ENCODE assay signal across 9 mouse cellular contexts in genomic region chr7:141363752-141364125, GRCm38 (mm10). TPM values are rescaled to one million over a fixed set of nuclear protein-coding genes. Genes with fewer than 3 reads are reported as not detected.
DNase-seq lines count a peak whose midpoint lies in the region; ATAC-seq and TF ChIP-seq lines count a peak whose summit lies in the region.
"Had no signal": no experiment of that assay in that cellular context is flagged by ENCODE, and none has a peak within 500 bp of the region (broad histone marks: within the 10 kb centered on the region; RNA-seq: fewer than 3 reads in every experiment).

No protein-coding gene starts in this region.

- TF ChIP-seq EP300 in stomach, postnatal 0 days (optimal IDR thresholded peaks at IDR 0.05): no peak

- H3K9ac ChIP-seq in hindbrain, embryonic 15.5 days: no peak overlapping the region
- H3K9ac ChIP-seq in hindbrain, embryonic 13.5 days: no peak overlapping the region
- no peak overlapping the region for H3K9ac ChIP-seq in midbrain, embryonic 11.5 days (ENCODE audit: low read length)
- H3K9ac ChIP-seq in midbrain, embryonic 16.5 days (ENCODE audit: low read depth, low read length): no peak overlapping the region
- H3K9ac ChIP-seq in liver, embryonic 11.5 days (ENCODE audit: low read depth, low read length): peak overlapping the region; percentile 54
- H3K9ac ChIP-seq in stomach, postnatal 0 days (ENCODE audit: low read length): no peak overlapping the region
- H3K9ac ChIP-seq: forebrain, postnatal 0 days; heart, embryonic 15.5 days had no signal

- H3K27me3 ChIP-seq in hindbrain, embryonic 15.5 days: peaks cover 17% of the 10 kb centered on the region
- peaks cover 43% of the 10 kb centered on the region for H3K27me3 ChIP-seq in hindbrain, embryonic 13.5 days
- H3K27me3 ChIP-seq in midbrain, embryonic 11.5 days (ENCODE audit: control insufficient read depth, insufficient read depth, low read length): peaks cover 5% of the 10 kb centered on the region
- peaks cover 6% of the 10 kb centered on the region; the same call in 1 of the 2 replicates for H3K27me3 ChIP-seq in midbrain, embryonic 16.5 days (ENCODE audit: control insufficient read depth, insufficient read depth, low read depth, low read length)
- H3K27me3 ChIP-seq in liver, embryonic 11.5 days (replicated peaks; ENCODE audit: control insufficient read depth, insufficient read depth, low read length): peaks cover 10% of the 10 kb centered on the region
- H3K27me3 ChIP-seq in stomach, postnatal 0 days (ENCODE audit: control insufficient read depth, insufficient read depth, low read length): no peaks in the 10 kb centered on the region

- H3K27ac ChIP-seq in hindbrain, embryonic 15.5 days (replicated peaks): no peak overlapping the region
- no peak overlapping the region for H3K27ac ChIP-seq in hindbrain, embryonic 13.5 days
- H3K27ac ChIP-seq in midbrain, embryonic 11.5 days (ENCODE audit: low read depth, low read length): no peak overlapping the region
- H3K27ac ChIP-seq in midbrain, embryonic 16.5 days (ENCODE audit: low read length): no peak overlapping the region
- peak overlapping the region; percentile 88 for H3K27ac ChIP-seq in liver, embryonic 11.5 days (ENCODE audit: low read depth, low read length)
- H3K27ac ChIP-seq in stomach, postnatal 0 days (replicated peaks): no peak overlapping the region
- H3K27ac ChIP-seq: heart, embryonic 15.5 days had no signal

- TF ChIP-seq CTCF in stomach, postnatal 0 days (IDR thresholded peaks at IDR 0.05; ENCODE audit: low read depth): no peak

- ATAC-seq in hindbrain, embryonic 15.5 days (ENCODE audit: low FRiP score, low read depth): peak; percentile 45; the same call in 1 of the 2 replicates
- no peak for ATAC-seq in hindbrain, embryonic 13.5 days (ENCODE audit: low FRiP score)
- ATAC-seq in midbrain, embryonic 11.5 days (ENCODE audit: low FRiP score): peak; percentile 7; the same call in 1 of the 2 replicates
- ATAC-seq in midbrain, embryonic 16.5 days: no peak; the same call in 1 of the 2 replicates
- peak; percentile 35 for ATAC-seq in liver, embryonic 11.5 days (replicated peaks; ENCODE audit: low FRiP score)
- peak; percentile 5; the same call in 1 of the 2 replicates for ATAC-seq in stomach, postnatal 0 days (ENCODE audit: low FRiP score, low TSS enrichment)

- H3K4me2 ChIP-seq in hindbrain, embryonic 15.5 days: no peak overlapping the region
- no peak overlapping the region for H3K4me2 ChIP-seq in hindbrain, embryonic 13.5 days
- H3K4me2 ChIP-seq in midbrain, embryonic 11.5 days: no peak overlapping the region
- H3K4me2 ChIP-seq in midbrain, embryonic 16.5 days (ENCODE audit: low read length): no peak overlapping the region
- no peak overlapping the region for H3K4me2 ChIP-seq in liver, embryonic 11.5 days
- no peak overlapping the region for H3K4me2 ChIP-seq in stomach, postnatal 0 days (replicated peaks; ENCODE audit: low read depth)
- H3K4me2 ChIP-seq: heart, embryonic 15.5 days had no signal

- no peak overlapping the region for H3K4me3 ChIP-seq in hindbrain, embryonic 15.5 days
- no peak overlapping the region for H3K4me3 ChIP-seq in hindbrain, embryonic 13.5 days
- no peak overlapping the region for H3K4me3 ChIP-seq in midbrain, embryonic 11.5 days (ENCODE audit: low read depth, low read length)
- no peak overlapping the region for H3K4me3 ChIP-seq in midbrain, embryonic 16.5 days (ENCODE audit: low read depth, low read length)
- no peak overlapping the region for H3K4me3 ChIP-seq in liver, embryonic 11.5 days (ENCODE audit: low read depth, low read length)
- H3K4me3 ChIP-seq in stomach, postnatal 0 days (ENCODE audit: low read depth, low read length): no peak overlapping the region
- H3K4me3 ChIP-seq: heart, embryonic 15.5 days had no signal

- H3K36me3 ChIP-seq in hindbrain, embryonic 15.5 days: no peaks in the 10 kb centered on the region
- no peaks in the 10 kb centered on the region for H3K36me3 ChIP-seq in hindbrain, embryonic 13.5 days
- H3K36me3 ChIP-seq in midbrain, embryonic 11.5 days (ENCODE audit: control insufficient read depth, insufficient read depth, low read length): no peaks in the 10 kb centered on the region
- H3K36me3 ChIP-seq in midbrain, embryonic 16.5 days (ENCODE audit: control insufficient read depth, insufficient read depth, low read length): no peaks in the 10 kb centered on the region
- no peaks in the 10 kb centered on the region for H3K36me3 ChIP-seq in liver, embryonic 11.5 days (ENCODE audit: control insufficient read depth, insufficient read depth, low read length)
- H3K36me3 ChIP-seq in stomach, postnatal 0 days (ENCODE audit: control insufficient read depth, insufficient read depth, low read length): no peaks in the 10 kb centered on the region
- H3K36me3 ChIP-seq: heart, embryonic 15.5 days had no signal

- 71% methylated on average over 2 of the region's 2 CpGs for WGBS in hindbrain, embryonic 15.5 days
- WGBS in hindbrain, embryonic 13.5 days: 67% methylated on average over 2 of the region's 2 CpGs
- 73% methylated on average over 2 of the region's 2 CpGs for WGBS in midbrain, embryonic 11.5 days
- 79% methylated on average over 2 of the region's 2 CpGs for WGBS in midbrain, embryonic 16.5 days
- WGBS in liver, embryonic 11.5 days: 63% methylated on average over 2 of the region's 2 CpGs
- WGBS in stomach, postnatal 0 days: 64% methylated on average over 2 of the region's 2 CpGs

- H3K4me1 ChIP-seq in hindbrain, embryonic 15.5 days (replicated peaks): no peaks in the 10 kb centered on the region
- H3K4me1 ChIP-seq in hindbrain, embryonic 13.5 days (replicated peaks): peaks cover 4% of the 10 kb centered on the region; the same call in 1 of the 2 replicates
- no peaks in the 10 kb centered on the region for H3K4me1 ChIP-seq in midbrain, embryonic 11.5 days (ENCODE audit: control insufficient read depth, insufficient read depth, low read length)
- no peaks in the 10 kb centered on the region for H3K4me1 ChIP-seq in midbrain, embryonic 16.5 days (ENCODE audit: control insufficient read depth, insufficient read depth, low read length)
- peaks cover 13% of the 10 kb centered on the region for H3K4me1 ChIP-seq in liver, embryonic 11.5 days (replicated peaks; ENCODE audit: control insufficient read depth, insufficient read depth, low read length)
- no peaks in the 10 kb centered on the region for H3K4me1 ChIP-seq in stomach, postnatal 0 days (replicated peaks; ENCODE audit: control insufficient read depth, insufficient read depth)

- H3K9me3 ChIP-seq in hindbrain, embryonic 15.5 days: no peaks in the 10 kb centered on the region
- no peaks in the 10 kb centered on the region for H3K9me3 ChIP-seq in hindbrain, embryonic 13.5 days
- H3K9me3 ChIP-seq in midbrain, embryonic 11.5 days (ENCODE audit: control insufficient read depth, low read length): no peaks in the 10 kb centered on the region
- no peaks in the 10 kb centered on the region for H3K9me3 ChIP-seq in midbrain, embryonic 16.5 days (replicated peaks; ENCODE audit: control insufficient read depth, low read length, poor library complexity, severe bottlenecking)
- no peaks in the 10 kb centered on the region for H3K9me3 ChIP-seq in liver, embryonic 11.5 days (ENCODE audit: control insufficient read depth, low read length)
- no peaks in the 10 kb centered on the region for H3K9me3 ChIP-seq in stomach, postnatal 0 days (ENCODE audit: control insufficient read depth, low read length)
- H3K9me3 ChIP-seq: heart, embryonic 15.5 days had no signal

- no peak for DNase-seq in midbrain, embryonic 11.5 days (ENCODE audit: low spot score, missing footprints)
- DNase-seq in liver, embryonic 11.5 days (ENCODE audit: low spot score): no peak
- no peak for DNase-seq in stomach, postnatal 0 days (ENCODE audit: low spot score)
- DNase-seq in testis, postnatal 14 days (ENCODE audit: low spot score): no peak

RNA-seq across cellular contexts. Expression of gene Eps8l2, which starts 25.1 kb away (rescaled TPM):
- polyA plus RNA-seq in hindbrain, embryonic 15.5 days (2015; fragmentation: Nextera tagmentation; extraction: Ambion mirVana): 1.00 and 1.2 TPM in 2 replicates
- polyA plus RNA-seq in hindbrain, embryonic 13.5 days (2015; fragmentation: Nextera tagmentation; extraction: Ambion mirVana): 0.65 and 1.4 TPM in 2 replicates
- polyA plus RNA-seq in midbrain, embryonic 11.5 days (2014; fragmentation: Nextera tagmentation; extraction: Ambion mirVana): 0.97 and 1.3 TPM in 2 replicates
- polyA plus RNA-seq in midbrain, embryonic 16.5 days (2015; fragmentation: Nextera tagmentation; extraction: Ambion mirVana): 0.61 and 1.0 TPM in 2 replicates
- polyA plus RNA-seq in liver, embryonic 11.5 days (2014; fragmentation: Nextera tagmentation; extraction: Ambion mirVana): 5.4 and 7.7 TPM in 2 replicates
- 86.1 and 96.5 TPM in 2 replicates for polyA plus RNA-seq in stomach, postnatal 0 days (2015; fragmentation: Nextera tagmentation; extraction: Ambion mirVana)

RNA-seq across cellular contexts. Expression of gene Taldo1, which starts 28.3 kb away (rescaled TPM):
- 286 and 298 TPM in 2 replicates for polyA plus RNA-seq in hindbrain, embryonic 15.5 days (2015; fragmentation: Nextera tagmentation; extraction: Ambion mirVana)
- polyA plus RNA-seq in hindbrain, embryonic 13.5 days (2015; fragmentation: Nextera tagmentation; extraction: Ambion mirVana): 333 and 346 TPM in 2 replicates
- 386 and 400 TPM in 2 replicates for polyA plus RNA-seq in midbrain, embryonic 11.5 days (2014; fragmentation: Nextera tagmentation; extraction: Ambion mirVana)
- 291 and 309 TPM in 2 replicates for polyA plus RNA-seq in midbrain, embryonic 16.5 days (2015; fragmentation: Nextera tagmentation; extraction: Ambion mirVana)
- 442 and 472 TPM in 2 replicates for polyA plus RNA-seq in liver, embryonic 11.5 days (2014; fragmentation: Nextera tagmentation; extraction: Ambion mirVana)
- 459 and 468 TPM in 2 replicates for polyA plus RNA-seq in stomach, postnatal 0 days (2015; fragmentation: Nextera tagmentation; extraction: Ambion mirVana)

RNA-seq across cellular contexts. Expression of gene Tmem80, which starts 36.2 kb away (rescaled TPM):
- 54.7 and 58.8 TPM in 2 replicates for polyA plus RNA-seq in hindbrain, embryonic 15.5 days (2015; fragmentation: Nextera tagmentation; extraction: Ambion mirVana)
- polyA plus RNA-seq in hindbrain, embryonic 13.5 days (2015; fragmentation: Nextera tagmentation; extraction: Ambion mirVana): 67.7 and 74.7 TPM in 2 replicates
- polyA plus RNA-seq in midbrain, embryonic 11.5 days (2014; fragmentation: Nextera tagmentation; extraction: Ambion mirVana): 31.4 and 34.4 TPM in 2 replicates
- 53.1 and 54.7 TPM in 2 replicates for polyA plus RNA-seq in midbrain, embryonic 16.5 days (2015; fragmentation: Nextera tagmentation; extraction: Ambion mirVana)
- polyA plus RNA-seq in liver, embryonic 11.5 days (2014; fragmentation: Nextera tagmentation; extraction: Ambion mirVana): 22.2 and 27.4 TPM in 2 replicates
- 18.6 and 19.7 TPM in 2 replicates for polyA plus RNA-seq in stomach, postnatal 0 days (2015; fragmentation: Nextera tagmentation; extraction: Ambion mirVana)

RNA-seq across cellular contexts. Expression of gene Deaf1, which starts 36.2 kb away (rescaled TPM):
- 169 and 205 TPM in 2 replicates for polyA plus RNA-seq in hindbrain, embryonic 15.5 days (2015; fragmentation: Nextera tagmentation; extraction: Ambion mirVana)
- polyA plus RNA-seq in hindbrain, embryonic 13.5 days (2015; fragmentation: Nextera tagmentation; extraction: Ambion mirVana): 138 and 157 TPM in 2 replicates
- 61.6 and 66.9 TPM in 2 replicates for polyA plus RNA-seq in midbrain, embryonic 11.5 days (2014; fragmentation: Nextera tagmentation; extraction: Ambion mirVana)
- polyA plus RNA-seq in midbrain, embryonic 16.5 days (2015; fragmentation: Nextera tagmentation; extraction: Ambion mirVana): 211 and 237 TPM in 2 replicates
- polyA plus RNA-seq in liver, embryonic 11.5 days (2014; fragmentation: Nextera tagmentation; extraction: Ambion mirVana): 48.6 and 54.0 TPM in 2 replicates
- polyA plus RNA-seq in stomach, postnatal 0 days (2015; fragmentation: Nextera tagmentation; extraction: Ambion mirVana): 37.6 and 40.1 TPM in 2 replicates

RNA-seq across cellular contexts. Expression of gene Gatd1, which starts 50.2 kb away (rescaled TPM):
- 52.5 and 53.3 TPM in 2 replicates for polyA plus RNA-seq in hindbrain, embryonic 15.5 days (2015; fragmentation: Nextera tagmentation; extraction: Ambion mirVana)
- polyA plus RNA-seq in hindbrain, embryonic 13.5 days (2015; fragmentation: Nextera tagmentation; extraction: Ambion mirVana): 57.4 and 58.5 TPM in 2 replicates
- 34.0 and 36.1 TPM in 2 replicates for polyA plus RNA-seq in midbrain, embryonic 11.5 days (2014; fragmentation: Nextera tagmentation; extraction: Ambion mirVana)
- 48.5 and 54.9 TPM in 2 replicates for polyA plus RNA-seq in midbrain, embryonic 16.5 days (2015; fragmentation: Nextera tagmentation; extraction: Ambion mirVana)
- polyA plus RNA-seq in liver, embryonic 11.5 days (2014; fragmentation: Nextera tagmentation; extraction: Ambion mirVana): 35.0 and 41.6 TPM in 2 replicates
- polyA plus RNA-seq in stomach, postnatal 0 days (2015; fragmentation: Nextera tagmentation; extraction: Ambion mirVana): 30.8 and 33.8 TPM in 2 replicates

Comparison
In these comparisons a context has a peak if more than half of its experiments do, and no peak if none do; other contexts are left out.
1. ATAC-seq: peak in hindbrain, embryonic 15.5 days (single experiment), midbrain, embryonic 11.5 days (single experiment), liver, embryonic 11.5 days (single experiment) and stomach, postnatal 0 days (single experiment); none in hindbrain, embryonic 13.5 days (single experiment) and midbrain, embryonic 16.5 days (single experiment).
2. RNA of gene Eps8l2, which starts 25.1 kb away (polyA plus RNA-seq): 86.1 to 96.5 TPM in stomach, postnatal 0 days; 5.4 to 7.7 TPM in liver, embryonic 11.5 days, 0.65 to 1.4 TPM in hindbrain, embryonic 13.5 days, 1.00 to 1.2 TPM in hindbrain, embryonic 15.5 days, 0.61 to 1.0 TPM in midbrain, embryonic 16.5 days and 0.97 to 1.3 TPM in midbrain, embryonic 11.5 days; every median in the first group is over 10 times any median in the second.